Mouse (Mus musculus) limb, embryonic 11.5 days (tissue): ENCODE measurements around the gene Ocln. TPM values are rescaled to one million over a fixed set of nuclear protein-coding genes. Genes with fewer than 3 reads are reported as not detected.

Experiments used
- ATAC-seq: fragments of 200-750 bp; cut with Nextera tagmentation; 2 replicates; pipeline ENCODE4 v1.8.0; 2017; ENCODE audit warnings: low read depth; ENCODE audit not compliant: insufficient number of reproducible peaks, low FRiP score, low TSS enrichment
- DNase-seq: peaks from one replicate; pipeline ENCODE4 v3.0.0-alpha.2; 2015; ENCODE audit warnings: low spot score
- H3K27ac ChIP-seq: fragments of 300-500 bp; sonication (generic); replicated peaks from 2 replicates; pipeline ENCODE4 v1.5.1; 2014; ENCODE audit warnings: low read depth, mild to moderate bottlenecking, low read length
- H3K27me3 ChIP-seq: fragments of 300-500 bp; sonication (generic); 2 replicates; pipeline ENCODE4 v1.6.1; 2014; ENCODE audit warnings: mild to moderate bottlenecking, low read length, mixed read lengths; ENCODE audit not compliant: control insufficient read depth, insufficient read depth
- H3K36me3 ChIP-seq: fragments of 300-500 bp; sonication (generic); 2 replicates; pipeline ENCODE4 v1.6.1; 2014; ENCODE audit warnings: mild to moderate bottlenecking, low read length, moderate library complexity, mixed read lengths; ENCODE audit not compliant: control insufficient read depth, insufficient read depth
- H3K4me1 ChIP-seq: fragments of 300-500 bp; sonication (generic); 2 replicates; pipeline ENCODE4 v1.6.1; 2014; ENCODE audit warnings: low read length, mixed read lengths; ENCODE audit not compliant: control insufficient read depth, insufficient read depth
- H3K4me2 ChIP-seq: fragments of 300-500 bp; sonication (generic); 2 replicates; pipeline ENCODE4 v1.6.1; 2014; ENCODE audit warnings: low read depth, mild to moderate bottlenecking, moderate library complexity; ENCODE audit not compliant: severe bottlenecking
- H3K4me3 ChIP-seq: fragments of 300-500 bp; sonication (generic); 2 replicates; pipeline ENCODE4 v1.5.1; 2014; ENCODE audit warnings: low read depth, low read length
- H3K9ac ChIP-seq: fragments of 300-500 bp; sonication (generic); 2 replicates; pipeline ENCODE4 v1.6.1; 2014; ENCODE audit warnings: mild to moderate bottlenecking, low read length
- H3K9me3 ChIP-seq: fragments of 300-500 bp; sonication (generic); 2 replicates; pipeline ENCODE4 v1.6.1; 2016; ENCODE audit warnings: low read length; ENCODE audit not compliant: control insufficient read depth
- WGBS: fragments of 180-500 bp; shearing (Covaris S2); extraction: QIAGEN DNeasy Blood & Tissue Kit; methylation state at CpG from one replicate; pipeline ENCODE4 v1.1.7; 2014; 5-methylcytosine and 5-hydroxymethylcytosine counted together
- polyA plus RNA-seq: library from polyadenylated mRNA; unstranded; fragments of >200 nt; fragmentation: Nextera tagmentation; extraction: Ambion mirVana; gene quantifications from 2 replicates; pipeline ENCODE4 v1.2.1, GENCODE M21; 2014

The Ocln gene
- polyA plus RNA-seq = 2.0 and 2.2 TPM in 2 replicates

DNA sequence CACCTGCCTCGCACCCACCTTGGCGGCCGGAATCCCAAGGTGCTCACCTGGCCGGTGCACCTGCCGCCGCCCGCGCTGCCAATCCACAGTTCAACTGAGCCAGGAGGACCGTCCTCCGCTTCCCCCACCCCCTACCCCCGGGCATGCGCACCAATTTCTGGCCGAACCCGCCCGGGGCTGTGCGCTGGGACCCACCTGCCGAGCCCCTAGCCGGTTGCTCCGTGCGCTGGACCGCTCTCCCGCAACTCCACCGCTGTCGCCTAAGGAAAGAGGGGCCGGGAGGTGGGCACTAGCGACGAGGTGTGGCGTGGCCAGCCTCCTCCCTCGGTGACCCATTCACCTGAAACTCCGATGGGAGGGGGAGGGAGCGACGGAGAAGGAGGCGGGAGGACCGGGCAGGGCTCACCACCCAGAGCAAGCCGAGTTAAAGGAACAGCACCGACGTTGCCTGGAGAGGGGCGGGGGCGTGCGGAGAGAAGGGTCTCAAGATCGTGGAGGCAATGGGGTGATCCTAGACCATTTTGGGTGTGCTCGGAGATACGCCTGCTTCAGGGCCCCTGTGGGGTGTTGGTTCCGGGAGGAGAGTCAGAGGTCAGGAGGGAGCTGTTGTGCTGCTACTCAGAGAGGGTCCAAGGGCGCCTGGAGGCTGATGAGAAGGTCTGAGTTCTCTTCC, at the start of gene Ocln:
Gene Ocln (minus strand): TSS at position 350 of the 673 bp plus-strand sequence.
- Histone ChIP-seq H3K36me3 (no peaks in the 10 kb centered on the region), H3K27me3 (peaks cover 34% of the 10 kb centered on the region), H3K4me3 (peak within 1 kb of the TSS; percentile 43), H3K4me1 (peaks cover 5% of the 10 kb centered on the region; the same call in 1 of the 2 replicates), H3K27ac (no peak within 1 kb of the TSS), H3K4me2 (peak within 1 kb of the TSS; percentile 93), H3K9ac (peak within 1 kb of the TSS; percentile 27; the same call in 1 of the 2 replicates), H3K9me3 (no peaks in the 10 kb centered on the region)
- DNase-seq = peak; percentile 53
- under 1% methylated on average over 41 of the region's 45 CpGs for WGBS
- ATAC-seq = peak; percentile 65; the same call in 1 of the 2 replicates

DNA sequence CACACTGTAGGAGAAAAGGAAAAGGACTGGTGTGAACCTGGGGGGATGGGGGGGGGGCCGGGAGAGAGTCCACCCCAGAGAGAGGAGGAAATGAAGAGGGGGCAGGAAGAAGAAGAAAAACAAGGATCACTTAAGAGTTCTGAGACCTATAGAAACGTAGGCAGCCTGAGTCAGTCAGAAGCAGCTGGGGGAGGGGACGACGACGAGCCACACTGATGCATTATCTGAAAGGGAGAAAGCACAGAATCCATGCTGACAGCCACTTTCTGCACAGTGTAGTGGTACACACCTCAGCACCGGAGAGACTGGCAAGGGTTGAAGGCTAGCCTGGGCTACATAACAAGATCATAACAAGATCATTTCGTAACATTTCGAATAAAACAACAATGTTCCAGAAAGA, 48.5 kb upstream of the Ocln start:
- no peaks in the 10 kb centered on the region for H3K27me3 ChIP-seq
- H3K9me3 ChIP-seq = no peaks in the 10 kb centered on the region
- DNase-seq (no peak), ATAC-seq (no peak)
- H3K4me3 ChIP-seq = no peak overlapping the region
- H3K4me1 ChIP-seq = no peaks in the 10 kb centered on the region
- no peaks in the 10 kb centered on the region for H3K36me3 ChIP-seq
- WGBS = 74% methylated on average over 7 of the region's 8 CpGs
- H3K9ac ChIP-seq = no peak overlapping the region
- no peak overlapping the region for H3K4me2 ChIP-seq
- H3K27ac ChIP-seq = no peak overlapping the region

DNA sequence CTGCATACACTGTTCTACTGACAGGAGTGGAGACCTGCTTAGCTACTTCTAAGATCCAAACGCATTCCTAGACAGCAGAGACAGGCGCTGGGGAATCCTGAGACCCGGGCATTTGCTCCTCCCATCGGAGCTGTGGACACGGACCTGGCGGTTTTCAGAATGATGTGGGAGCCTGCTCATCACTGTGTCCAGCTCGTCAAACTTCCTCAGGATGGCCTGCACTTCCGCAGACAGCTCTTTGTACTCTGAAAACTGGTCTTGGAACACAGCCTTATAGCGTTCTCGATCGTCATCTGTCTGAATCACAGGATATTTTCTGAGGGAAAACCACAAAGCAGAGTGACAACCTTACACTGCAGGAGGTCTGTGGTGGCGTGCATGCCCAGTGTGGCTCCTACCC, 47.8 kb upstream of the Ocln start:
- no peak for ATAC-seq
- no peak overlapping the region for H3K4me2 ChIP-seq
- no peak overlapping the region for H3K4me3 ChIP-seq
- no peaks in the 10 kb centered on the region for H3K4me1 ChIP-seq
- 84% methylated on average over 12 of the region's 12 CpGs for WGBS
- H3K36me3 ChIP-seq = no peaks in the 10 kb centered on the region
- no peak for DNase-seq
- H3K9me3 ChIP-seq = no peaks in the 10 kb centered on the region
- H3K27ac ChIP-seq = no peak overlapping the region
- no peak overlapping the region for H3K9ac ChIP-seq
- H3K27me3 ChIP-seq = no peaks in the 10 kb centered on the region

DNA sequence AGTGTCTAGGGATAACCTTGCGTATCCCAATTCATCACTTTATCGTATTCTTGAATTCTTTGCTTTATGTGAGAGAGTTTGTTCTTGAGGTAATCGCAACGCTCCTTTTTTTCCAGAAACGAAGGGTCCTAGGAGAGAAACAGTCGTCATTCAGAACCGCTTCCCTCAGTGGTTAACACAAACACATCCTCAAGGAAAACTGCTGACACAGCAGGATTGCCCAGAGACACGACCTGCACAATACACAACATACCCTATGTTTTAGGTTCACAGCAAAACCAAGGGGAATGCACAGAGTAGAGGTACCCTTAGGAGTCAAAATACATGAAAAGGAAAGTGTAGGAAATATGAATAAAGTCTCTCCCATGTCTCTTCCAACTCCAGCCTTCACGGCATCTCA, 44.8 kb upstream of the Ocln start:
- no peak overlapping the region for H3K4me3 ChIP-seq

GRCm38 (mm10) chr13:100595552-100595885, 43.0 kb upstream of the Ocln start:
- Histone ChIP-seq H3K4me3 (no peak overlapping the region), H3K9me3 (no peaks in the 10 kb centered on the region), H3K9ac (no peak overlapping the region), H3K4me2 (no peak overlapping the region), H3K27me3 (no peaks in the 10 kb centered on the region), H3K4me1 (no peaks in the 10 kb centered on the region), H3K27ac (no peak overlapping the region), H3K36me3 (no peaks in the 10 kb centered on the region)
- DNase-seq (no peak), ATAC-seq (no peak)
- WGBS = 80% methylated on average over 3 of the region's 3 CpGs

More for the DNA sequence above, 44.8 kb upstream of the Ocln start:
- no peak overlapping the region for H3K27ac ChIP-seq
- no peaks in the 10 kb centered on the region for H3K4me1 ChIP-seq
- no peaks in the 10 kb centered on the region for H3K36me3 ChIP-seq
- no peaks in the 10 kb centered on the region for H3K9me3 ChIP-seq
- no peak for ATAC-seq
- 91% methylated on average over 9 of the region's 9 CpGs for WGBS
- H3K4me2 ChIP-seq = no peak overlapping the region
- no peaks in the 10 kb centered on the region for H3K27me3 ChIP-seq
- no peak overlapping the region for H3K9ac ChIP-seq
- no peak for DNase-seq

DNA sequence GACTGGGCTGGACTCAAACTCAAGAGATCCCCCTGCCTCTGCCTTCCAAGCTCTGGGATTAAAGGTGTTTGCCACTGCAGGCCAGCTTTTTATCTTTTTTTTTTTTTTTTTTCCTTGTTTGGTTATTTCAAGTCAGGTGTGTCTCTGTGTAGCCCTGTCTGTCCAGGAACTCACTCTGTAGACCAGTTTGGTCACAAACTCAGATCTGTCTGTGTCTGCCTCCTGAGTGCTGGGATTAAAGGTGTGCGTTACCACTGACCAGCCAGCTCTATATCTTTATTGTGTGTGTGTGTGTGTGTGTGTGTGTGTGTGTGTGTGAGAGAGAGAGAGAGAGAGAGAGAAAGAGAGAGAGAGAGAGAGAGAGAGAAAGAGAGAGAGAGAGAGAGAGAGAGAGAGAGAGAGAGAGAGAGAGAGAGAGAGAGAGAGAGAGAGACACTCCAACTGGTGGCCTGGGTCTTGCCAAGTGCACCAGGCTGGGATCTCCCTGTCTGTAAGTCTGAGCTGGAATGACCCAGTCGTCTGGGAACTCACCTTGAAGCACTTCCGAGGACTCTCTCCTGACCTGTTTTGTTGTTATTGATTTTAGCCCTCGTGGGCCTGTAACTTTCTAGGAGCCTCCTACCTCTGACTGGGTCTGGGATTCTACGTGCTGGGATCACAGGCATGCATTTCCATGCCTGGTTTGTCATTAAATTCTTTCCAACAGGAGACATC, 42.5 kb upstream of the Ocln start:
- Histone ChIP-seq H3K9me3 (no peaks in the 10 kb centered on the region), H3K9ac (no peak overlapping the region), H3K4me3 (no peak overlapping the region), H3K36me3 (no peaks in the 10 kb centered on the region), H3K27me3 (no peaks in the 10 kb centered on the region), H3K4me1 (no peaks in the 10 kb centered on the region), H3K27ac (no peak overlapping the region), H3K4me2 (no peak overlapping the region)
- DNase-seq (no peak), ATAC-seq (no peak)
- WGBS = 62% methylated on average over 5 of the region's 5 CpGs

GRCm38 (mm10) chr13:100594041-100594792, 41.7 kb upstream of the Ocln start:
- Histone ChIP-seq H3K27ac (no peak overlapping the region), H3K4me1 (no peaks in the 10 kb centered on the region), H3K36me3 (no peaks in the 10 kb centered on the region), H3K4me3 (no peak overlapping the region), H3K9ac (no peak overlapping the region), H3K9me3 (no peaks in the 10 kb centered on the region), H3K4me2 (no peak overlapping the region), H3K27me3 (no peaks in the 10 kb centered on the region)
- DNase-seq = no peak
- WGBS = 64% methylated on average over 11 of the region's 17 CpGs
- no peak for ATAC-seq

- Histone ChIP-seq H3K4me3 (no peak overlapping the region), H3K4me1 (no peaks in the 10 kb centered on the region), H3K36me3 (no peaks in the 10 kb centered on the region), H3K27ac (no peak overlapping the region), H3K4me2 (no peak overlapping the region), H3K9me3 (no peaks in the 10 kb centered on the region), H3K27me3 (no peaks in the 10 kb centered on the region), H3K9ac (no peak overlapping the region)
- DNase-seq (no peak), ATAC-seq (no peak)
- 89% methylated on average over 11 of the region's 12 CpGs for WGBS
Observed at GRCm38 (mm10) chr13:100588646-100589045, 36.1 kb upstream of the Ocln start.
